Mouse (Mus musculus): ENCODE results near the gene Gli2. TPM values are rescaled to one million over a fixed set of nuclear protein-coding genes. Genes with fewer than 3 reads are reported as not detected.
A peak's percentile ranks its signal among the peaks of the same experiment; 100 is the strongest.

The Gli2 gene
- total and polyA plus RNA-seq, 3 experiments = 1.5 to 11.3 TPM; not detected in 1

- no peaks in the 10 kb centered on the region for H3K9me3 ChIP-seq (replicated peaks; ENCODE audit: insufficient read depth, low read length)
- H3K27me3 ChIP-seq (ENCODE audit: control insufficient read depth in 1 of 2, insufficient read depth in 2 of 2, low read length in 2 of 2) = no peaks in the 10 kb centered on the region
- H3K79me2 ChIP-seq (ENCODE audit: control insufficient read depth, insufficient read depth, low read length, poor library complexity) = no peaks in the 10 kb centered on the region
- peak overlapping the region; percentile 30; the same call in 1 of the 2 replicates for H3K9ac ChIP-seq (ENCODE audit: control insufficient read depth, low read depth, low read length, poor library complexity, severe bottlenecking)
- no peak overlapping the region for H3K4me3 ChIP-seq (ENCODE audit: control insufficient read depth in 1 of 2, insufficient read depth in 1 of 2, low read depth in 2 of 2, low read length in 2 of 2)
- peak; percentile 37 for DNase-seq (ENCODE audit: low read depth, low spot score)
- H3K36me3 ChIP-seq (ENCODE audit: control insufficient read depth in 1 of 2, insufficient read depth in 2 of 2, low read length in 2 of 2) = no peaks in the 10 kb centered on the region
- no peak for TF ChIP-seq CHD1 (IDR thresholded peaks at IDR 0.05; ENCODE audit: low read depth, low read length)
- TF ChIP-seq GATA1 (IDR thresholded peaks at IDR 0.05; ENCODE audit: low read depth, low read length) = no peak
- TF ChIP-seq JUND (IDR thresholded peaks at IDR 0.05; ENCODE audit: low read depth, low read length) = no peak
- no peak for TF ChIP-seq BHLHE40 (IDR thresholded peaks at IDR 0.05; ENCODE audit: borderline replicate concordance, low read depth, low read length)
- no peak for TF ChIP-seq SMC3 (IDR thresholded peaks at IDR 0.05; ENCODE audit: low read depth, low read length)
- no peak for TF ChIP-seq NELFE (IDR thresholded peaks at IDR 0.05; ENCODE audit: low read depth, low read length)
- TF ChIP-seq CTCF (IDR thresholded peaks at IDR 0.05 in 2 of 3, conservative IDR thresholded peaks at IDR 0.05 in 1 of 3; ENCODE audit: control insufficient read depth in 1 of 3, insufficient read depth in 1 of 3, low read depth in 2 of 3, low read length in 3 of 3, poor library complexity in 1 of 3, severe bottlenecking in 1 of 3) = no peak
- TF ChIP-seq POLR2AphosphoS2 (IDR thresholded peaks at IDR 0.05; ENCODE audit: low read length) = no peak
- no peak for TF ChIP-seq SIN3A (IDR thresholded peaks at IDR 0.05; ENCODE audit: low read length)
- no peak for TF ChIP-seq POLR2AphosphoS5 (IDR thresholded peaks at IDR 0.05; ENCODE audit: borderline replicate concordance, low read depth, low read length)
- no peak for TF ChIP-seq RAD21 (IDR thresholded peaks at IDR 0.05; ENCODE audit: low read depth, low read length)
- TF ChIP-seq GABPA (IDR thresholded peaks at IDR 0.05; ENCODE audit: low read depth, low read length) = no peak
- no peak for TF ChIP-seq EP300 (IDR thresholded peaks at IDR 0.05; ENCODE audit: low read depth in 1 of 2, low read length in 2 of 2)
- TF ChIP-seq TBP (IDR thresholded peaks at IDR 0.05; ENCODE audit: low read depth, low read length) = no peak
- no peak for TF ChIP-seq MEF2A (IDR thresholded peaks at IDR 0.05; ENCODE audit: extremely low read depth, insufficient replicate concordance, low read depth, low read length, poor library complexity, severe bottlenecking)
- no peak for TF ChIP-seq MYB (IDR thresholded peaks at IDR 0.05; ENCODE audit: low read depth, low read length)
- no peak for TF ChIP-seq MAX (IDR thresholded peaks at IDR 0.05; ENCODE audit: low read length)
- TF ChIP-seq MAFK (IDR thresholded peaks at IDR 0.05; ENCODE audit: borderline replicate concordance, low read depth, low read length) = no peak
- TF ChIP-seq POLR2A (IDR thresholded peaks at IDR 0.05; ENCODE audit: control insufficient read depth in 1 of 2, insufficient read depth in 1 of 2, low read depth in 1 of 2, low read length in 2 of 2, poor library complexity in 1 of 2) = no peak
- no peak for TF ChIP-seq MYC (IDR thresholded peaks at IDR 0.05; ENCODE audit: low read depth, low read length)
- H3K27ac ChIP-seq (ENCODE audit: control insufficient read depth, low read depth, low read length) = no peak overlapping the region
- no peaks in the 10 kb centered on the region; a peak in 1 of 4 replicates for H3K4me1 ChIP-seq (ENCODE audit: control insufficient read depth in 1 of 2, insufficient read depth in 2 of 2, low read length in 2 of 2)
Observed at GRCm38 (mm10) chr1:119033450-119034162, 19.8 kb downstream of the Gli2 start.

GRCm38 (mm10) chr1:119031185-119031584 lies 22.2 kb downstream of the Gli2 start:
- no peak overlapping the region for H3K4me3 ChIP-seq (ENCODE audit: control insufficient read depth in 1 of 2, insufficient read depth in 1 of 2, low read depth in 2 of 2, low read length in 2 of 2)
- no peaks in the 10 kb centered on the region for H3K36me3 ChIP-seq (ENCODE audit: control insufficient read depth in 1 of 2, insufficient read depth in 2 of 2, low read length in 2 of 2)
- no peaks in the 10 kb centered on the region for H3K27me3 ChIP-seq (ENCODE audit: control insufficient read depth in 1 of 2, insufficient read depth in 2 of 2, low read length in 2 of 2)
- H3K9me3 ChIP-seq (replicated peaks; ENCODE audit: insufficient read depth, low read length) = no peaks in the 10 kb centered on the region
- H3K27ac ChIP-seq (ENCODE audit: control insufficient read depth, low read depth, low read length) = no peak overlapping the region
- H3K79me2 ChIP-seq (ENCODE audit: control insufficient read depth, insufficient read depth, low read length, poor library complexity) = no peaks in the 10 kb centered on the region
- no peak for TF ChIP-seq GATA1 (IDR thresholded peaks at IDR 0.05; ENCODE audit: low read depth, low read length)
- TF ChIP-seq NELFE (IDR thresholded peaks at IDR 0.05; ENCODE audit: low read depth, low read length) = no peak
- TF ChIP-seq ZNF384 (IDR thresholded peaks at IDR 0.05; ENCODE audit: low read depth, low read length) = no peak
- TF ChIP-seq UBTF (IDR thresholded peaks at IDR 0.05; ENCODE audit: borderline replicate concordance, insufficient read depth, low read depth, low read length) = no peak
- TF ChIP-seq E2F4 (IDR thresholded peaks at IDR 0.05; ENCODE audit: borderline replicate concordance, low read depth, low read length) = no peak
- TF ChIP-seq CHD1 (IDR thresholded peaks at IDR 0.05; ENCODE audit: low read depth, low read length) = no peak
- no peak for TF ChIP-seq USF1 (IDR thresholded peaks at IDR 0.05; ENCODE audit: low read depth, low read length)
- no peak overlapping the region for H3K9ac ChIP-seq (ENCODE audit: control insufficient read depth, low read depth, low read length, poor library complexity, severe bottlenecking)
- no peak for DNase-seq (ENCODE audit: low read depth, low spot score)
- H3K4me1 ChIP-seq (ENCODE audit: control insufficient read depth in 1 of 2, insufficient read depth in 2 of 2, low read length in 2 of 2) = no peaks in the 10 kb centered on the region; a peak in 1 of 4 replicates

Data from MEL (cell line).